Mouse (Mus musculus): ENCODE results near the gene Man1a2. TPM values are rescaled to one million over a fixed set of nuclear protein-coding genes. Genes with fewer than 3 reads are reported as not detected.
A peak's percentile ranks its signal among the peaks of the same experiment; 100 is the strongest.

Man1a2 gene
- total and polyA plus RNA-seq, 2 experiments = 3.9 to 17.7 TPM

DNA sequence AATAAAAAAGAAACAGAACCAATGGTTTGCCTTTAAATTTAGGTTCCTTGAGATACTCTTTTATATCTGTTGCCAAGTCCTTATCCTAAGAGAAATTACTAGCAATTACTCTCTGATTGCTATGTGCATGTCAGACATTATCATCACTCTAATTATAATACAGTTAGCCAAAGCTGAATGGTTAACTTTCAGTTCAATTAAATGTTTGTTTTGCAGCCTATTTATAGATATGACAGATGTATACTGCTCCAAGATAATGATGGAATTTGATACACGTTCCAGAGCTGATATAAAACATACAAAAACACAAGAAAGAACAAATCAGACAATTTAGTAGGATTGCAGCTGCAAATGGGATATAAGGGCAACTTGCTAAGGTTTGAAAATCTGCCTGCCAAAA is 74.4 kb downstream of the Man1a2 start:
- Histone ChIP-seq H3K4me1 (ENCODE audit: control insufficient read depth, insufficient read depth, low read length) (no peaks in the 10 kb centered on the region), H3K27ac (replicated peaks; ENCODE audit: insufficient read depth, low read depth, low read length) (no peak overlapping the region), H3K4me3 (ENCODE audit: insufficient read depth, low read depth, low read length) (no peak overlapping the region), H3K27me3 (ENCODE audit: control insufficient read depth, insufficient read depth, low read length) (no peaks in the 10 kb centered on the region), H3K9ac (ENCODE audit: low read depth, low read length) (no peak overlapping the region), H3K79me2 (ENCODE audit: control insufficient read depth, insufficient read depth, low read length) (no peaks in the 10 kb centered on the region), H3K36me3 (ENCODE audit: control insufficient read depth, insufficient read depth, low read length) (no peaks in the 10 kb centered on the region; the same call in 1 of the 2 replicates)
- DNase-seq (ENCODE audit: extremely low read depth, low read depth, low spot score) = peak; percentile 13
- WGBS = 63% methylated on average over 1 of the region's 1 CpGs
- TF ChIP-seq CTCF (IDR thresholded peaks at IDR 0.05; ENCODE audit: low read depth, low read length) (no peak), POLR2A (IDR thresholded peaks at IDR 0.05; ENCODE audit: extremely low read depth, insufficient read depth, low read length) (no peak)

DNA sequence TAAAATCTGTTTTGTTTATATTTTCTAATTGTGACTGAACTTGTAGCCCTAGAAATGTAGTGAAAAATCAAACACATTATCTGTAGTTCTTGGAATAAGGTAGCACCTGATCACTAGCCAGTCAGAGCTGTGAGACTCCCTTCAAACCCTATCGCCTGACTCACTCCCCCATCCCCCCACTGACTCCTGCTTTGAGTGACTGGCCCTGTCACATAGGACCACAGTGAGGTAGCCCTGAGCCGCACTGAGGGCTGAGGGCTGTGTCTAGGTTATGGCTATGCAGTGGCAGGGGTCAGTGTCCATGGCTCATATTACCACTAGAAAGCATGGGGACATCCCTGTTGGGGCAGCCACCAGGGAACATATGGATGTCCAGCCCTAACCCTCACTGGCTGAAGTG is 80.8 kb downstream of the Man1a2 start:
- no peaks in the 10 kb centered on the region for H3K4me1 ChIP-seq (ENCODE audit: control insufficient read depth, insufficient read depth, low read length)
- no peaks in the 10 kb centered on the region; the same call in 1 of the 2 replicates for H3K36me3 ChIP-seq (ENCODE audit: control insufficient read depth, insufficient read depth, low read length)
- H3K79me2 ChIP-seq (ENCODE audit: control insufficient read depth, insufficient read depth, low read length) = no peaks in the 10 kb centered on the region
- no peak for DNase-seq (ENCODE audit: extremely low read depth, low read depth, low spot score)
- 69% methylated on average over 2 of the region's 2 CpGs for WGBS
- no peak overlapping the region for H3K9ac ChIP-seq (ENCODE audit: low read depth, low read length)
- no peak overlapping the region for H3K27ac ChIP-seq (replicated peaks; ENCODE audit: insufficient read depth, low read depth, low read length)
- H3K27me3 ChIP-seq (ENCODE audit: control insufficient read depth, insufficient read depth, low read length) = no peaks in the 10 kb centered on the region
- TF ChIP-seq POLR2A (IDR thresholded peaks at IDR 0.05; ENCODE audit: extremely low read depth, insufficient read depth, low read length) (no peak), CTCF (IDR thresholded peaks at IDR 0.05; ENCODE audit: low read depth, low read length) (no peak)
- no peak overlapping the region for H3K4me3 ChIP-seq (ENCODE audit: insufficient read depth, low read depth, low read length)

DNA sequence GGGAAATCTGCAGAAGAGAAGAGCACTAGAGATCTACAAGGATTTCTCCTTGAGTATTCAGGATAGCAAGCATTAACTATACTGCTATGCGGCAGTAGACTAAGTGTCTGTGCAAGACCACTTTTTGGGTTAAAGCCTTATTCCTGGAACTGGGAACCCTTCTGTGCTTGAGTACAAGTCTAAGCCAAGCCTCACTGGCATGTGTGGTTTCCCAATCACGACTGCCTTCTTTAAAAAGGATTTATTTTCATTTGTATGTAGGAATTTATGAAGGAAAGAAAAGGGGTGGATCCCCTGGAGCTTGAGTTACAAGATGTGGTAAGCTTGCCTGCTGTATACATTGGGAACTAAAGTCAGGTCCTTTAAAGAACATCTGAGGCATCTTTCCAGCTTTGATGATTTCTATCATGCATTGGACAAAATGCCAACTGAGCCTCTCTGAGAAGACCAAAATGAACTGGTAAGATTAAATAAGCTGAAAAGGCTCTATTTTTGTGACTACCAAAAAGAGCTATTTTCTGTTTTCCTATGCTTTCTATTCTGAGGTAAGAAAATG is 86.0 kb downstream of the Man1a2 start:
- H3K27me3 ChIP-seq (ENCODE audit: control insufficient read depth, insufficient read depth, low read length) = no peaks in the 10 kb centered on the region
- no peak overlapping the region for H3K4me3 ChIP-seq (ENCODE audit: insufficient read depth, low read depth, low read length)
- no peak overlapping the region for H3K27ac ChIP-seq (replicated peaks; ENCODE audit: insufficient read depth, low read depth, low read length)
- H3K36me3 ChIP-seq (ENCODE audit: control insufficient read depth, insufficient read depth, low read length) = no peaks in the 10 kb centered on the region; the same call in 1 of the 2 replicates
- H3K9ac ChIP-seq (ENCODE audit: low read depth, low read length) = no peak overlapping the region
- peaks cover 2% of the 10 kb centered on the region; the same call in 1 of the 2 replicates for H3K4me1 ChIP-seq (ENCODE audit: control insufficient read depth, insufficient read depth, low read length)
- TF ChIP-seq CTCF (IDR thresholded peaks at IDR 0.05; ENCODE audit: low read depth, low read length) (no peak), POLR2A (IDR thresholded peaks at IDR 0.05; ENCODE audit: extremely low read depth, insufficient read depth, low read length) (no peak)
- WGBS = 83% methylated on average over 2 of the region's 2 CpGs
- no peak for DNase-seq (ENCODE audit: extremely low read depth, low read depth, low spot score)
- H3K79me2 ChIP-seq (ENCODE audit: control insufficient read depth, insufficient read depth, low read length) = no peaks in the 10 kb centered on the region

DNA sequence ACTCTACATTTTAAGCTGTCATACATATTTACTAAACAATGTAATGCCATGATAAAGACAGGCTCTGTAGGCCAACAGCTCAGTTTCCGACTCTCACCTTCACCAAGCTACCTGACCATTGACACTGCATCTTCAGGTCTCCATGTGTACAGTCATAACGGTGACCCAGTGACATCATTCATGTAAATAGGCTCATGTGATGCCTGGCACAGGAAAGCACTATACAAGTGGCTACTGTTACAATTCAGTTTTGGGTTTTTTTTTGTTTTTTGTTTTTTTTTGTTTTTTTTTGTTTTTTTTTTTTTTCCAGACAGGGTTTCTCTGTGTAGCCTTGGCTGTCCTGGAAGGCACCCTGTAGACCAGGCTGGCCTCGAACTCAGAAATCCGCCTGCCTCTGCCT is 94.2 kb downstream of the Man1a2 start:
- H3K4me3 ChIP-seq (ENCODE audit: insufficient read depth, low read depth, low read length) = no peak overlapping the region
- no peak overlapping the region for H3K27ac ChIP-seq (replicated peaks; ENCODE audit: insufficient read depth, low read depth, low read length)
- no peaks in the 10 kb centered on the region for H3K4me1 ChIP-seq (ENCODE audit: control insufficient read depth, insufficient read depth, low read length)
- WGBS = 95% methylated on average over 4 of the region's 4 CpGs
- H3K9ac ChIP-seq (ENCODE audit: low read depth, low read length) = no peak overlapping the region
- no peak for DNase-seq (ENCODE audit: extremely low read depth, low read depth, low spot score)
- H3K27me3 ChIP-seq (ENCODE audit: control insufficient read depth, insufficient read depth, low read length) = no peaks in the 10 kb centered on the region
- TF ChIP-seq CTCF (IDR thresholded peaks at IDR 0.05; ENCODE audit: low read depth, low read length) = no peak
- no peak for TF ChIP-seq POLR2A (IDR thresholded peaks at IDR 0.05; ENCODE audit: extremely low read depth, insufficient read depth, low read length)
- peaks cover 2% of the 10 kb centered on the region; the same call in 1 of the 2 replicates for H3K36me3 ChIP-seq (ENCODE audit: control insufficient read depth, insufficient read depth, low read length)
- no peaks in the 10 kb centered on the region for H3K79me2 ChIP-seq (ENCODE audit: control insufficient read depth, insufficient read depth, low read length)

DNA sequence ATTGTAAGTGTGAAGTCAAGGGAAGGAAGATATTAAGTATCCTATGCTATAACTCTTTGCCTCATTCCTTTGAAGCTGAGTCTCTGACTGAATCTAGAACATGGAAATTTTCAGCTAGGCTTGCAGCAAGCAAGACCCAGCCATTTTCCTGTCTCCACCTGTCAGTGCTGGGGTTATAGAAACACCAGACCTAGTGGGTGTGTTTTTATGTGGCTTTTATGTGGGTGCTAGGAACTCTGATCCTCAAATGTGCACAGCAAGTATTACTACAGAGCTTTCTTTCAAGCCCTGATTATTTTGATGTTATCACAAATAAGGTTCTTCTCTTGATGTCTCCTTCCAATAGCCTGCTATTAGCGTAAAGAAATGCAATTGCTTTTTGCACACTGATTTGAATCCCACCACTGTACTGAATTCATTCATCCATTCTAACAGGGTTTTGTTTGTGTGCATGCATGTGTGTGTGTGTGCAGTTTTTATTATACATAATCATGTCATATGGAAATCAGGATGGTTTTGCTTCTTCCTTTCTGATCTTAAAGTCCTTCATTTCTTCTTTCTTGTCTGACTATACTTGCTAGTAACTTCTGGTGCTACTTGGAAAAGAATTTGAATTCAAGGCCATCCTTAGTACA is 102.5 kb downstream of the Man1a2 start:
- Histone ChIP-seq H3K36me3 (ENCODE audit: control insufficient read depth, insufficient read depth, low read length) (peaks cover 13% of the 10 kb centered on the region), H3K4me1 (ENCODE audit: control insufficient read depth, insufficient read depth, low read length) (no peaks in the 10 kb centered on the region), H3K79me2 (ENCODE audit: control insufficient read depth, insufficient read depth, low read length) (no peaks in the 10 kb centered on the region), H3K9ac (ENCODE audit: low read depth, low read length) (no peak overlapping the region), H3K27me3 (ENCODE audit: control insufficient read depth, insufficient read depth, low read length) (no peaks in the 10 kb centered on the region), H3K4me3 (ENCODE audit: insufficient read depth, low read depth, low read length) (no peak overlapping the region), H3K27ac (replicated peaks; ENCODE audit: insufficient read depth, low read depth, low read length) (no peak overlapping the region)
- WGBS = 94% methylated on average over 1 of the region's 1 CpGs
- no peak for TF ChIP-seq CTCF (IDR thresholded peaks at IDR 0.05; ENCODE audit: low read depth, low read length)
- no peak for DNase-seq (ENCODE audit: extremely low read depth, low read depth, low spot score)

DNA sequence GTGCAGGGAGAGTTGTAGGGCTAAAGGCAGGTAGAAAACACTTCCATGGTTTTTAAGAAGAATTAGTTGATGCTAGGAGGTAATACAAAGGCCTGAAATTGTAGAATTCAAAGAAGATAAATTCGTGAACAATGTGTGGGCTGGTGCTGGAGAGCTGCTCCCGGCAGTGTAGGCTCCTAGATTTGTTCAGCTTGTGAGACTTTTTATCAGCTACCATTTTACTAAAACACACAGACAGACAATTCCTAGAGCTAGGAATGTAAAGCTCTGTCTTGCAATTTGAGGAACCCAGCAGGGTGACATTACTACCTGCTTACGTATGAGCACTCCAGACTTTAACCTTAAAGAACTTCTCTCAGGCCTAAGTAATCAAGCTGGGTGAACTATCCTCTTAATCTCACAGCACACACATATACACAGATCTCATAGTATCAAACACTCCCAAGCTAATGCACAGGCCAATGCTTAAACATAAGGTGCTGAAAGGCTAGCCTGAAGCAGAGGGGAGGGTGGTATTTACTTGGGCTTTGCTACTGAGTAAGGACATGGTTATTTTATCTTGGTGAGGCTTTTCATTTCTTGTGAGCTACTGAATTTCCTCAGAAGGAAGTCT is 112.6 kb downstream of the Man1a2 start:
- Histone ChIP-seq H3K27me3 (ENCODE audit: control insufficient read depth, insufficient read depth, low read length) (no peaks in the 10 kb centered on the region), H3K4me1 (ENCODE audit: control insufficient read depth, insufficient read depth, low read length) (no peaks in the 10 kb centered on the region), H3K4me3 (ENCODE audit: insufficient read depth, low read depth, low read length) (no peak overlapping the region), H3K36me3 (ENCODE audit: control insufficient read depth, insufficient read depth, low read length) (peaks cover 5% of the 10 kb centered on the region; the same call in 1 of the 2 replicates), H3K9ac (ENCODE audit: low read depth, low read length) (no peak overlapping the region), H3K79me2 (ENCODE audit: control insufficient read depth, insufficient read depth, low read length) (no peaks in the 10 kb centered on the region), H3K27ac (replicated peaks; ENCODE audit: insufficient read depth, low read depth, low read length) (no peak overlapping the region)
- DNase-seq (ENCODE audit: extremely low read depth, low read depth, low spot score) = no peak
- no peak for TF ChIP-seq CTCF (IDR thresholded peaks at IDR 0.05; ENCODE audit: low read depth, low read length)
- TF ChIP-seq POLR2A (IDR thresholded peaks at IDR 0.05; ENCODE audit: extremely low read depth, insufficient read depth, low read length) = no peak
- WGBS = 75% methylated on average over 3 of the region's 3 CpGs
